Mouse (Mus musculus) lung, embryonic 14.5 days (tissue): ENCODE data around the gene Dpp3. TPM values are rescaled to one million over a fixed set of nuclear protein-coding genes. Genes with fewer than 3 reads are reported as not detected.

Experiments
- ATAC-seq: fragments of 200-750 bp; cut with Nextera tagmentation; 2 replicates; pipeline ENCODE4 v1.8.0; 2017; ENCODE audit warnings: mild to moderate bottlenecking, moderate TSS enrichment, moderate library complexity; ENCODE audit not compliant: insufficient read depth
- DNase-seq: peaks from one replicate; pipeline ENCODE4 v3.0.0-alpha.2; 2015
- H3K27ac ChIP-seq: fragments of 300-500 bp; sonication (generic); 2 replicates; pipeline ENCODE4 v1.5.1; 2014; ENCODE audit warnings: low read depth, mild to moderate bottlenecking, moderate library complexity
- H3K27me3 ChIP-seq: fragments of 300-500 bp; sonication (generic); 2 replicates; pipeline ENCODE4 v1.6.1; 2014; ENCODE audit warnings: low read length, control low read depth; ENCODE audit not compliant: insufficient read depth
- H3K36me3 ChIP-seq: fragments of 300-500 bp; sonication (generic); 2 replicates; pipeline ENCODE4 v1.6.1; 2014; ENCODE audit warnings: control low read depth; ENCODE audit not compliant: insufficient read depth
- H3K4me1 ChIP-seq: fragments of 300-500 bp; sonication (generic); 2 replicates; pipeline ENCODE4 v1.6.1; 2014; ENCODE audit warnings: antibody characterized with exemption, control low read depth; ENCODE audit not compliant: insufficient read depth
- H3K4me2 ChIP-seq: fragments of 300-500 bp; sonication (generic); 2 replicates; pipeline ENCODE4 v1.6.1; 2014; ENCODE audit warnings: mild to moderate bottlenecking
- H3K4me3 ChIP-seq: fragments of 300-500 bp; sonication (generic); 2 replicates; pipeline ENCODE4 v1.5.1; 2014; ENCODE audit warnings: low read depth, low read length
- H3K9ac ChIP-seq: fragments of 300-500 bp; sonication (generic); 2 replicates; pipeline ENCODE4 v1.6.1; 2014
- H3K9me3 ChIP-seq: fragments of 300-500 bp; sonication (generic); 2 replicates; pipeline ENCODE4 v1.6.1; 2016; ENCODE audit warnings: low read depth, low read length, control low read depth
- CTCF ChIP-seq: IDR thresholded peaks from 2 replicates; pipeline ENCODE4 v1.5.1; 2016; ENCODE audit warnings: antibody characterized with exemption, low read depth
- WGBS: fragments of 180-500 bp; shearing (Covaris S2); extraction: QIAGEN DNeasy Blood & Tissue Kit; methylation state at CpG from one replicate; pipeline ENCODE4 v1.1.7; 2014; 5-methylcytosine and 5-hydroxymethylcytosine counted together
- polyA plus RNA-seq: library from polyadenylated mRNA; unstranded; fragments of >200 nt; fragmentation: Nextera tagmentation; extraction: Ambion mirVana; gene quantifications from 2 replicates; pipeline ENCODE4 v1.2.1, GENCODE M21; 2014

Dpp3 gene
- polyA plus RNA-seq, 1 experiment from 2014 or later = 88.6 TPM

- no peaks in the 10 kb centered on the region for H3K9me3 ChIP-seq
- no peak overlapping the region for H3K4me2 ChIP-seq
- ATAC-seq (no peak), DNase-seq (no peak)
- H3K36me3 ChIP-seq = no peaks in the 10 kb centered on the region
- WGBS = 86% methylated on average over 17 of the region's 17 CpGs
- no peak overlapping the region for H3K4me3 ChIP-seq
- H3K4me1 ChIP-seq = 0 out of 2 replicates have a peak, but pooled peaks cover 3% of the 10 kb centered on the region
- H3K27me3 ChIP-seq = no peaks in the 10 kb centered on the region
- no peak overlapping the region for H3K27ac ChIP-seq
- H3K9ac ChIP-seq = no peak overlapping the region
- TF ChIP-seq CTCF = no peak
Measured at GRCm38 (mm10) chr19:4937444-4938310, 9.6 kb upstream of the Dpp3 start.

GRCm38 (mm10) chr19:4936896-4937295, 8.8 kb upstream of the Dpp3 start:
- Histone ChIP-seq H3K36me3 (no peaks in the 10 kb centered on the region), H3K4me3 (no peak overlapping the region), H3K9ac (no peak overlapping the region), H3K4me1 (no peaks in the 10 kb centered on the region), H3K4me2 (no peak overlapping the region), H3K27ac (no peak overlapping the region), H3K9me3 (no peaks in the 10 kb centered on the region), H3K27me3 (no peaks in the 10 kb centered on the region)
- ATAC-seq (no peak), DNase-seq (no peak)
- 64% methylated on average over 2 of the region's 2 CpGs for WGBS
- TF ChIP-seq CTCF = no peak

- DNase-seq = peak; percentile 11
- no peak for ATAC-seq
- peaks cover 10% of the 10 kb centered on the region for H3K36me3 ChIP-seq
Measured at GRCm38 (mm10) chr19:4928781-4929180, 694 bp upstream of the Dpp3 start.

DNA sequence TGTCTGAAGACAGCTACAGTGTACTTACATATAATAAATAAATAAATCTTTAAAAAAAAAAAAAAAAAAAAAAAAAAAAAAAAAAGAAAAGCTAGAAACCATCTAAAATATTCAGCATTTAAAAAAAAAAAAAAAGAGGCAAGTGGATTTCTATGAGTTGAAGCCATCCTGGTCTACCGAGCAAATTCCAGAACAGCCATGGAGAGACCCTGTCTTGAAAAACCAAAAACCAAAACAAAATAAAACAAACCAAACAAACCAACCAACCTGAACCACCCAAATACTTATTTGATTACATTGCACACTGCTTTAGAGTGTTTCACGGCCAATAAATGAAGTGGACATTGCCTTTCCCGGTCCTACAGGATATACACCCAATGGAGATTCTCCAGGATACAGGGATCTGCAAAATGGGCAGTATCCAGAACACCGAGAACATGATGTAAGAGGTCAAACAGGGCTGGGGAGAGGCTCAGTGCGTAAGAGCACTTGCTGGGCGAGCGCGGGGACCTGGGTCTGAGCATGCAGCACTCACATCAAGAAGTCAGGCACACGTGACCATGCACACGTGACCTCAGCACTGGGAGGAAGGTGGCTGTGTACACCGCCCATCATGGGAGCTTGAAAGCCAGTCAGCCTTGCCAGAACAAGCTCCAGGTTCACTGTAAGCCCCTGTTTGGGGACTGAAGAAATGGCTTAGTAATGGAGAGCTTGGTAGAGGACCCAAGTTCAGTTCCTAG, 2.8 kb downstream of the Dpp3 start:
- WGBS = 95% methylated on average over 11 of the region's 11 CpGs
- DNase-seq = no peak

More at GRCm38 (mm10) chr19:4928781-4929180, 694 bp upstream of the Dpp3 start:
- WGBS = 56% methylated on average over 5 of the region's 5 CpGs
- TF ChIP-seq CTCF = no peak
- Histone ChIP-seq H3K4me1 (peaks cover 9% of the 10 kb centered on the region), H3K9me3 (no peaks in the 10 kb centered on the region), H3K9ac (peak overlapping the region; percentile 64), H3K4me3 (peak overlapping the region; percentile 62), H3K27me3 (no peaks in the 10 kb centered on the region), H3K27ac (peak overlapping the region; percentile 77), H3K4me2 (peak overlapping the region; percentile 83)

DNA sequence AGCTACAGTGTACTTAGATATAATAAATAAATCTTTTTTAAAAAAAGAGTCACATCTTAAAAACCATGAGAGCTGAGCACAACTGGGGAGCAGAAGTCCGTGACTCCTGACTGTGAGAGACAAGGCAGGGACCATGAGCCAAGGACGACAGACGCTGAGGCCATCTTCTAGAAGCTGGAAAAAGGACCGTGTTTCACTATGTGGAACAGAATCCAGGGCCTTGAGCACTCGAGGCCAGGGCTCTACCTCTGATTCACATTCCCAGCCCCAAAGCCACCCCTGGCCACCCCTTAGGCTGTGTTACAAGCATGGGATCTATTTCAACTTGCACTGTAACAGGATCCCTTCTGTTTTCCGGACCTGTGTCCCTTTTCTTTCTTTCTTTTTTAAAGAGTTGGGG, 8.4 kb downstream of the Dpp3 start:
- Histone ChIP-seq H3K9me3 (no peaks in the 10 kb centered on the region), H3K9ac (no peak overlapping the region), H3K4me1 (no peaks in the 10 kb centered on the region), H3K27me3 (no peaks in the 10 kb centered on the region), H3K36me3 (peaks cover 98% of the 10 kb centered on the region), H3K4me3 (no peak overlapping the region), H3K27ac (no peak overlapping the region), H3K4me2 (no peak overlapping the region)
- ATAC-seq (no peak), DNase-seq (no peak)
- TF ChIP-seq CTCF = no peak
- WGBS = 78% methylated on average over 6 of the region's 6 CpGs

More for the DNA sequence above, 2.8 kb downstream of the Dpp3 start:
- no peak overlapping the region for H3K9ac ChIP-seq
- no peaks in the 10 kb centered on the region for H3K27me3 ChIP-seq
- H3K9me3 ChIP-seq = no peaks in the 10 kb centered on the region
- H3K36me3 ChIP-seq = peaks cover 45% of the 10 kb centered on the region
- peaks cover 9% of the 10 kb centered on the region for H3K4me1 ChIP-seq
- H3K27ac ChIP-seq = no peak overlapping the region
- H3K4me2 ChIP-seq = no peak overlapping the region
- no peak for TF ChIP-seq CTCF
- ATAC-seq = no peak
- H3K4me3 ChIP-seq = no peak overlapping the region

DNA sequence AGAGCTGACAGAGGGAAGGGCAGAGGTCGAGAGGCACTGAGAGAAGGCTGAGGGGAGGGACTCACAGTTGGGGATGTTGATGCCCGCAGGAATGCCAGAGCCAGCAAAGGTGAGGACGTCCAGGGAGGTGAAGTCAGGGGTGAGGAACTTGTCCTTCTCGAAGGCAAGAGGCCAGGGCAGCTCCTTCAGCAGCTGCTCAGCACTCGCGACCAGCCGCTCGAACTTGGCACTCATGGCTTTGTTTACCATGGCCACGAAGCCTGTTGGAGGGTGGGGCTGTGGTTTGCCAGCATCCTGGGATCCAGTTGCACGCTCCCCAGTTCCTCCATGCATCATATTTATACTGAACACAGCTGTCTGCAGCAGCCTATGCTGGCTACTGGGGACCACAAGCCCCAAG, 11.3 kb downstream of the Dpp3 start:
- 76% methylated on average over 10 of the region's 10 CpGs for WGBS
- Histone ChIP-seq H3K27ac (no peak overlapping the region), H3K4me1 (no peaks in the 10 kb centered on the region), H3K4me2 (no peak overlapping the region), H3K9ac (no peak overlapping the region), H3K9me3 (no peaks in the 10 kb centered on the region), H3K36me3 (peaks cover 98% of the 10 kb centered on the region), H3K27me3 (no peaks in the 10 kb centered on the region), H3K4me3 (no peak overlapping the region)
- ATAC-seq = no peak
- no peak for DNase-seq
- TF ChIP-seq CTCF = no peak
